Mouse (Mus musculus) heart, postnatal 36 days (tissue): ENCODE data around the gene Tssk1. TPM values are rescaled to one million over a fixed set of nuclear protein-coding genes. Genes with fewer than 3 reads are reported as not detected.

Experiments used
- DNase-seq, 2 experiments: peaks; one replicate each; pipeline ENCODE4 v3.0.0; 2021 to 2022
- intact Hi-C: fragments of 180-260 bp; cut with DNase I; formaldehyde crosslinking; loops from one replicate; pipeline ENCODE4 v1.15.1; 2025
- total RNA-seq, 2 experiments: library from RNA; stranded (reverse); gene quantifications; 2 replicates each; pipeline ENCODE4 v1.2.3; 2021

Gene Tssk1
- total RNA-seq: under 1 TPM; 0.11 to 0.14 TPM

DNA sequence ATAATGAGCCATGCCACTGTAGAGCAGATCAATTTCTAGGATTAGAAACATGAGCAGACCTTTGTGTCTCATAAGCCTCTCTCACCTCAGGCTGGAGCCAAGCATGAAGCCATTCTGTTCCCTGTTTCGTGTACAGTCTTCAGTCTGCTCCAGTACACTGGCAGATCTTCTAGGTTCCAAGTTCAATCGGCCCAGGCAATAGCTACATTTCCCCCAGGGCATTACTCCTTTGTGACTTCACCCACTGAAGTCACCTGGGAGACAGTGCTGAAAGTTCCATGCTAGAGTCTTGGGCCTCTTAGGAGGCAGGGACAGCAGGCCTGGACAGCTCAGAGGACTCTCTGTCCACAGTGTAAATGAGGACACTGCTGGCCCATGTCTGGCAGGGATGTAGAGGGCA, at the start of gene Tssk1:
TSS of gene Tssk1 (plus strand) at position 301 of the 400 bp plus-strand sequence.
- intact Hi-C loops: loop anchor here (2.0 kb wide), 1 partner anchor 17 kb away; the partner anchor contains the start of gene Ess2
- DNase-seq: no peak

DNA sequence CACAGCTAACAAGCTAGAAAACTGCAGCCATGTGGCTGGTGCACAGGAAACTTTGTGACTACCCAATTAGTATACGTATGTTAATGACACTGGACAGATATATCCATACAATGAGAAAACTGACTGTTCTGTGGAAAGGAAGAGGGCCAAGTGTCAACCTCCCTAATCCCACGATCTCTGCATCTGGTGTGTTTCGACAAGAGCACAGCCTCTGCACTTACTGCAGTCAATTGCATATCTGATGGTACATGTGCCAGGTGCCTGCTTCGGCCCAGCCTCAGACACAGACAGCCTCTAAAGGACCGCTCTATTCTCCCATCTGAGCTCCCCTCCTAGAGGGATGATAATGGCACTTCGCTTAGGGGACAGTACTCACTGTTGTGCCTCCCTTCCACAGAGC, 45.6 kb upstream of the Tssk1 start:
- intact Hi-C loops: no loop called here
- no peak for DNase-seq

DNA sequence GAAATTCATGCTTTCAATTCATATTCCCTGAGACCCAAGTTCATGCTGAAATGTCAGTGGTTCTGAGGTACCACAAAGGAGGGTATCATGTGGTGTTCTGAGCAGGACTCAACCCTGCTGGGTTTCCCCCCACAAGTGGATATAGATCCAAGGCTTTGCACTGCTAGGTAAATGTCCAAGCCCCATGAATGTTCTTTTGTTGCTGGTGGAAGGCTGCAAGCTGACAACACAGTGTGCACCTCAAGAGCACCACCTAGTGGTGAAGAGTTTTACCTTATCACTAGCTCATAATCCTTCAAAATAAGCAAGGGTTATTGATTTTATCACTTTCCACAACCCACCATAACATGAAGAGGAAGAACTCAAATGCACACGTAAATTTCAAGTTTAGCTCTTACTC, 45.1 kb upstream of the Tssk1 start:
- intact Hi-C loops: no loop called here
- no peak for DNase-seq

DNA sequence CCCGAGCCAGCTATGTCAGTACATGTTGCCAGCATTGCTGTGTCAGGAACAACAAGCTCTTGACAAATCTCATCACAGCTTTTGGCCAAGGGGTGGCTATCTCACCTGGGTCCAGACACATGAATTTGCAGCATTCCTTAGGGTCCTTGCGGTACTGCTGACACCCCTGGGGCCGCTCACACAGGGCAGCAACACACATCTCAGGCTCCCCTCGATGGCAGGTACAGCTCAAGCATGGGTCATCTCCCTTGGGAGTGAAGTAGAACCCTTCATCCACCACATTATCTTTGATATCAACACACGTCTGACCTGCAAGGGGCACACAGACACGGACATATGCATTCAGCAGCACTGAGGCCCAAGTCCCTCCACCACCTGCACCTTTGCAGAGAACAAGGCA, 44.5 kb upstream of the Tssk1 start:
- DNase-seq: no peak
- intact Hi-C loops: no loop called here

DNA sequence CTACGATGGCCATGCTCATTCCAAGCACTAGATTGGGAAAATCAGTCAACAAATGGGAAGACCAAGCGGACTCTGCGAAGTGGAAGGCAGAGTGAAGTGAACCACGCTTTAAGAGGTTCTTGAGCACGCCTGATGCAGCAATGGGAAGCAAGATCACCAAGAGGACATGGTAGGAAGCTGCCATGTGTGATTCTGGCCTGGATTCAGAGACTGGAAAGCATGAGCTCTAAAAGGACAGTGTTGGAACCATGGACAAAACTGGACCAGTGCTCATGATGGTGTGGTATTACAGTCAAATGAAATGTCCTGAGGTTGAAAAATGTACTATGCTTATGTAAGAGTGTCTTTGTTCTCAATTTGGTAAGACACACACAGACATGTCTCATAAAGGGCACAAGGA, 42.7 kb upstream of the Tssk1 start:
- DNase-seq: no peak
- intact Hi-C loops: no loop called here

DNA sequence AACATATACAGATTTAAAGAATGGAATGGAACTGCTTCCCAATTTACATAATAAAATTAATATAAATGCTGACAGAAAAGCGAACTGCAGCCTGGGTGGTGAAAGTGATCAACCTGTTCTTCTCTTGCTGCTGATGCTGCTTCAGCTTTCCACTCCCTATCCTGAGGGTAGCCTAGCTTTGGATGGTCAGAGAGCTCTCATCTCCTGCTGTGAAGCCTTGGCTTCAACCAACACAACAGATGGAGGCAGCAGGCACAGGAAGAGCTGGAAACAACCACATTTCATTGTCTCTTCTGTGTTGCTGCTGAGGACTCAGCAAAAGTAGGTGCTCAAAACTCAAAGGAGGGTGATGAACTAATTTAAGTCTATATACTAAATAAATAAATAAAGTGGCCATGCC, 42.2 kb upstream of the Tssk1 start:
- DNase-seq: no peak
- intact Hi-C loops: no loop called here

DNA sequence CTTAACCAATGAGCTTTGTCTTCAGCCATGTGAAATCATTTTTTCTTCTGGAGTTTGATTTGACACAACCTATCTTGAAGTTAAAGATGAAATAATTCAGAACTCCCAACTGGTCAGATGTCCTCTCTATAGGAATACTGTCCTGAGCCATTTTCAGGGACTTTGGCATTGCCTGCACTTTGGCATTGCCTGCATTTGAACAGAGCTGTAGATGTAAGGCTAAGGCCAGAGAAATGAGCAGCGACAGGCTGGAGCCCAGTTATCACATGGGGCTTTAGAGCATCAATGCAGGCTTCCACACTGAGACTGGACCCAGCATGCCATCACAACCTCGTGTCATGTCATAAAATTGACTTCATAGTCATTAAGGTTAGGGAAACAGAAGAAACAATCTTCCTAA, 40.8 kb upstream of the Tssk1 start:
- intact Hi-C loops: no loop called here
- no peak for DNase-seq

DNA sequence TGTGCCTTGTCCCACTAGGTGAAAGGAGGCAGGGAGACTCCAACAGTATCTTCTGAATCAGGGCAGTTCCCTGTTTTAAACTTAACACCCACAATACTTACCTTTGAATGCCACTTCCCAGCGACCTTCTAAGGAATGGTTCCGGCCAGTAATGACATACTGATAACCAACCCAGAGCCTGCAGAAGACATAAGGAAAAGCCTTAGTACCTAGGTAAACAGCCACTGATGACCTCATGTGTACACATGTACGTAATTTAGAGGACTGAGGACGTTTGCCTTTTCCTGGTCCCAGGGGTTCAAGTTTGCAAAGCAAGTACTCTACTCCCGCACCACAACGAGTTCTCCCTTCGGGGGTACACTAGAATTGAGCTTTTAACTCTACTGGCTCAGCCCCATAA, 36.9 kb upstream of the Tssk1 start:
- DNase-seq: no peak
- intact Hi-C loops: no loop called here

DNA sequence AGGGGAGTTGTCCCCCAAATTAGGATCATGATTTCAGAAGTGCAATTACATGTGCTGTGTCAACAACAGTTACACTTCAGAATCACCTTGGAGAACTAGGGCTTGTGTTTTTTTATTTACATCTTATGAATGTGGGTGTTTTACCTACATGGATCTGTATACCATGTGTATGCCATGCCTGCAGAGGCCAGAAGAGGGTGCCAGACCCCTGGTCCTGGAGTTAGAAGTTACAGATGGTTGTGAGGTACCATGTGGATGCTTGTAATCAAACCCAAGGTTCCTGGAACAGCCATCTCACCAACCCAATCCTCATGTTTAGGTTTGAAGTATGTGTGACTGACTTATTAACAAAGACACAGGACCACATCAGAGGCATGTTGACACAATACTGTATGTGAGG, 35.4 kb upstream of the Tssk1 start:
- DNase-seq: no peak
- intact Hi-C loops: no loop called here

DNA sequence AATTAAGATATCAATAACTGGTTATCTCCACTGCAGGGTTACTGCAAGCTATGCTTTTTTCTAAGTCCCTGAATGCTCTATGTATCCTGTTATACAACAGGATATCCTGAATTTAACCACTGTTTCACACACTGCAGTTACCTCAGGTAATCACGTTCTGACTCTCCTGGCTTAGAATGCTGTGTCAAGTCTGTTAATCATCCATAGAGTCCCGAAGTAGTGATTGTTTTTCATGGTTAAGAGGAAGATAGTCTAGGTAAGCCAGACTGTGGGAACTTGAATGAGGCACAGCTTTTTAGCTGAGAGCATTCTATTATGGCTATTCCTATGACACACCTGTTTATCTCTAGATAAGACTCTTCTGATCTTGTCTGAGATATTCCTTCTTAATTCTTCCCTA, 28.7 kb upstream of the Tssk1 start:
- intact Hi-C loops: no loop called here

DNA sequence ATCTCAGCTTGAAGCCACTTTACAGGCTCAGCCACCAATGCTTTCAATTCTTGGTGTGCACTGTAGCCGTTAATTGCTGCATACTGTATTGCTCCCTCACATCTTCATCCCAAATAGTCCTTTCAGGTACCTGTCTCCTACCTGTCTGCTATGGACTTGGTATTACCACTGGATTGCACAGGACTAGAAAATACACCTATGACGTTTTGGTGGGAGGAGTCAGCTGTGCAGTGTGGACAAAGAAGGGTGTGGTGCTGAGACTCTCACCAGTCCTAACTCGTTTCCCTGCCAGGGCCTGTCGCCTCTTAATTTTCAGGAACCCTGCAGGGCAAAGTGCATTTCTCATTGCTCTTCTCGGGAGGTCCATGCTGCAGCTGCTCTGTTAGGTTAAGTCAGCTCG, 28.3 kb upstream of the Tssk1 start:
- intact Hi-C loops: no loop called here
- DNase-seq: no peak

More for the DNA sequence above, 28.7 kb upstream of the Tssk1 start:
- DNase-seq: no peak

DNA sequence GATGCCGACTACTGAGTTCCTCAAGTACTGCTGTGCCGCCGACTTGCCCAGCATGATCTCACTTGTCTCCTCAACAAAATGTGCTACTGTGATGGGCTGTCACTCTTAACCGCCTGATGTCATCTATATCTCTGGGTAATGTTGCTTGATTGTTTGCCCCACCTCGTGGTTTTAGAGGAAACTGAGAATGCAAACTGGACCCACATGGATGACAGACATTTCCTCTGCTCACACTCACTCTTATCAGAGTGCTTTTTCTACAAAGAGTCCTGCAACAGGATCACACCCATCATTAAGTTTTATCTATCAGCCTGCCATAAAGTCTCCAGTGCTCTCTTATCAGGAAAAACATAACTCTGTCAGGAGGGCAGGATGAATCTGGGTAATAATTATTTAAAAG, 22.8 kb upstream of the Tssk1 start:
- DNase-seq: no peak
- intact Hi-C loops: no loop called here

DNA sequence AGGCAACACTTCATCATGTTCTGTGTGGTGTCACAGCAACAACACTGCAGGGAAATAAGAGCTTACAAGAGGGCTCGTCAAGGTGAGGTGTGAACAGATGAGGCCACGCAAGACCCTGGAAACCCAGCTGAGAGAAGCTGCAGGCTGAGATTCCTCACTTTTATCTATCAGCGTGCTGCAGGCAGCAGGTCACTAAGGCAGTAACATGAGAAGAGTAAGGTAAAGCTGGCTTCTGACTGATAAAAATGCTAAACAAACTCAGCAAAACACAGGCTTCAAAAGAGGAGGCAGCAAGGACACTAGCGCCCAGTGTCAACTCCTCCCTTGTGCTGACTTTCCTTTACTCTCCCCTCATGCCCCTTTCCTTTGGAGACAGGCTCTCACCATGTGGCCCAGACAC, 21.0 kb upstream of the Tssk1 start:
- intact Hi-C loops: no loop called here
- no peak for DNase-seq

DNA sequence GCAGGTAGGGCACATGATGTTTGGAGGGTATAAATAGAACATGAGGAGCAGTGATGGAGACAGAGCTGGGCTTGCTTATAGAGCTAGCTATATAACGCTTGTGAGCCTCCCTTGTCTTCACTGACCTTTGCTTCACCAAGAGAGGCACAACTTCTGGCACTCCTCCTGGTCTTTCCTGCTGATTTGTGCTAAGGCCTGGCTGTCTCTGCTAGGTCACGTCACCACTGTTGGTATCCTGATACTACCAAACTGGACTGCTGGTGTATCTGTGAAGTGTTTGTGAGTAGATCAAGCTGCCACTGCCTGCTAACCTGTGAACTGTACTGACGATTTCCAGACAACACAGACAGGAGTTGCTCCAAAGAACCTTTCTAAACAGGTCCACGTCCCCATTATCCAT, 18.8 kb upstream of the Tssk1 start:
- DNase-seq: no peak
- intact Hi-C loops: no loop called here

DNA sequence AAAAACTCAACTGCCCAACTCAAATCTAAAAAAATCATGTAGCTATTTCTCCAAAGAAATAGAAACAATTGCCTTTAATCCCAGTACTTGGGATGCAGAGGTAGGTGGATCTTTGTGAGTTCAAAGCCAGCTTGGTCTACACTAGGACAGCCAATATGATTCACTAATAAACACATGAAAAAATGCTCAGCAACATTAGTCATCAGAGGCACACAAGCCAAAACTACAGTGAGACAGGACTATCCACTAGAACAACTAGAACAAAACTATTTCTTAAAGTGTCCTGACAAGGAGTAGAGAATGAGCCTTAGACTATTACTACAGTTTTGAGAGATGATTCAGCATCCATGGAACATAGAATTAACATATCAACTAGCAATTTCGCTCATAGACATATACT, 17.9 kb upstream of the Tssk1 start:
- DNase-seq: no peak
- intact Hi-C loops: no loop called here

DNA sequence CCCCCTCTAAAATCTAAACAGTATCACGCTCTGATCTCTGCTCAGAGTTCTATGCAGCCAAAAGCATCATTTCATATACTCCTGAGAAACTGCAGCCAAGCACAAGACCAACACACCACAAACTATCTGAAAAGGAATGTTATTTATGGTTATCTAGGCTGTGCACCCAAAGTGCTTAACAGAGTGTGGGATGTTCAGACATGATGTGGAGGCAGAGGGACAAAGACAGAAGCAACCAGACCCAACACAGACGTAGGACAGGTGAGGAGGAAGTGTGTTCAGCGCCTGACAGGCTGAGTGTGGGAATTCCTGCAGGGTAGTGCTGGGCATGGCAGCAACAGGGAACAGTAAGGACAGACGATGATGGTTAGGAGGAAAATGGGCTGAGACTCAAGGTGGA, 14.5 kb upstream of the Tssk1 start:
- intact Hi-C loops: no loop called here

DNA sequence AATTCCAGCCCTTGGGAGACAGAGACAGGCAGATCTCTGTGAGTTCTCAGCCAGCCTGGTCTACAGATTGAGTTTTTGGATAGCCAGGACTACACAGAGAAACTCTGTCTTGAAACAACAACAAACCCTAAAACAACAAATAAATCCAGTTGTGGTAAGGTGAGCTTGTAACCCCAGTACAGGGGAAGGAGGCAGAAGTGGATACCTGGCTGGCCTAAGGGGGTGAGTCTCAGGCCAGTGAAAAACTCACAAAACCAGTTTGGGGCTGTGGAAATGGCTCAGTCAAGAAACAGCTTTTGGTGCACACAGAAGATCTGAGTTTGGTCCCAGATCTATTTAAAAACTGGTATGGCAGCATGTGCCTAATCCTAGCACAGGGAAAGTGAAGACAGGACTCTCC, 11.8 kb upstream of the Tssk1 start:
- intact Hi-C loops: no loop called here
- no peak for DNase-seq

More for the DNA sequence above, 14.5 kb upstream of the Tssk1 start:
- no peak for DNase-seq

DNA sequence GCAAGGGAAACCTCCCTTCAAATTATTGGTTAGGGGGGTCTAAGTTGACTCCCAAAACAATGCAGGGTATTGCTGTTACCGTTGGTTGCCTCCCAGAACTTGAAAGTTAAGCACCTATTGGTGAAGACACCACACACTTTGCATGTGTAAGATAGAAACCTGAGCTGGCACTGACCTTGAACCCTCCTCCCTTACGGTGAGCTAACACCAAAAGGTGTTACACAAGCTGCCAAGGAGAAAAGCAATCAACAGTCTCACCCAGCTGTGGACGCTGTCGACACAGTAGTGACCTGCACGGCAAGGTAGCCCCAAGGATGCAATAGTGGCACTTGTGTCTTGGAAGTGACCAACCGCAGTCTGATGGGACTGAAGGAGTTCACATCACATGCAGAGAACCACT, 9.9 kb upstream of the Tssk1 start:
- no peak for DNase-seq
- intact Hi-C loops: no loop called here

DNA sequence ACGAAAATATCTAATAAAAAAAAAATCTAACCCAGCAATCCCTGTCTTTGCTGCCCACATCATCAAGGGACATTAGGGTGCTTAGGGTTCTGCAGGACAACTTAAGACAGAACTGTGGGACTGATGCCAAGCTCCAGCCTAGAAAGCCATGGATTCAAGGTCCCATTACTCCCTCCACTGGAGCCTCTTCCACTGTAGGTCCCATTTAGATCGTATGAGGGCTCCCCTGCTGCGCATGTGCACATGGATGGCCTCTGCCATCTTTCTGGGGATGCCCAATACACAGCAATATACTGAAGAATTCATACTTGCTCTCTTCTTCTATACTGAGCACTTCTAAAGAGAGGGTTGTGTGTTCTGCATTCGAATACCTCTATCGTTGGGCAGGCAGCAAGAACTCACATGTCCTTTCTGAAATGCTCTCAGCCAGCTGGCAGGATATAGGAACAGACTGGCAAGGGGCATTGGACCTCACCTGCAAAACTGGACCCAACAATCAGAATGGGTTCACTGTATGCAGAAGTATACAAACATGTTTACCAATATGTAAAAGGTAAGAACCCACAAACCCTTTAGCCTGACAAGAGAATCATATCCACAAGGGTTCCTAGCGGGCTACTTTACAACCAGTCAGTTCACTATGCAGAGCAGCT, 4.2 kb upstream of the Tssk1 start:
- intact Hi-C loops: no loop called here
- DNase-seq: no peak

DNA sequence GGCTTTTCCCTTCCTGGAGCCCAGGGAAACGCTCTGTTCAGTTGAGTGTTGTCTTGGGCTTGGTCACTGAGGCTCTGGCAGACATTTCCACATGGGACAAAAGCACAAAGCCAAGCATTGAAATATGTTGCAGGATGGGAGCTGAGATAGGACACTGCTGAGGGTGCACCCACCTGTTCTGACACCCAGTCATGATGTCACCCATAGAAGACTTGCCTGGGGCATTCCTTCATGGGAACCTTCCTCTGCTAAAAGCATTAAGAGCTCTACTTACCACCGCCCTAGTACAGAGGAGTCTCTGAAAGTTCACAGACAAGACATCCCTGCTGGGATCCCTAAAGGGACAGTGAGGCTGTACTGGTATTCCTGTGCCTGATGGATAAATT, 3.7 kb upstream of the Tssk1 start:
- DNase-seq: no peak
- intact Hi-C loops: no loop called here

DNA sequence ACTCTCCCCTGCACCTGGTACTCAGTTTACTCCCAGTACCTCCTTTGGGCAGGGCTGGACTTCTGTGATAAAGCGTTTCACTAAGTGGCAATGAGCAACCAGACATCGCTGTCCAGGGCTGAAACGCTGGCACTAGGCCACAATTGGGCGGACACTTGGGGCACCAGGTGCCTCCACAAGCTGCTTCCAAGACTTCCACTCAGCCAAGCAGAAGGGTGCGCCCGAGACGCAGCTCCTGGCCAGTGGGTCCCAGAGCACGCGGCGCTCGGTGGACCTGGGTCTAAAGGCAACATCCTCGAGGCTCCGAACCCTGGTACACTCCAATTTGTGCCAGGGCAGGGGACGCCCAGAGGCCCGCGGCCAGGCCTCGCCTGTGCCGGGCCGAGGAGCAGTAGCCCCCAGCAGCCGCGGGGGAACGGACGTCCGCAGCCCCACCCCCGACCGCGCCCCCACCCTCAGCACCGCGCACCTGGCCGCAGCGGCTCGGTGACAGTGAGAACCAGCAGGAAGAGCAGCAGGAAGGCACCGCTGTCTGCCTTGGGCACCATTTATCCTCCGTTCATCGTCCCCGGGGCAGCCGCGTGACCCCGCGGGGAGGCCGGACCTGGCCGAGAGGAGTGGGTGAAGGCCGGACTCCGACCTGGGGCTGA, 3.0 kb upstream of the Tssk1 start:
- intact Hi-C loops: no loop called here
- DNase-seq: peak; percentile 68 to 69

DNA sequence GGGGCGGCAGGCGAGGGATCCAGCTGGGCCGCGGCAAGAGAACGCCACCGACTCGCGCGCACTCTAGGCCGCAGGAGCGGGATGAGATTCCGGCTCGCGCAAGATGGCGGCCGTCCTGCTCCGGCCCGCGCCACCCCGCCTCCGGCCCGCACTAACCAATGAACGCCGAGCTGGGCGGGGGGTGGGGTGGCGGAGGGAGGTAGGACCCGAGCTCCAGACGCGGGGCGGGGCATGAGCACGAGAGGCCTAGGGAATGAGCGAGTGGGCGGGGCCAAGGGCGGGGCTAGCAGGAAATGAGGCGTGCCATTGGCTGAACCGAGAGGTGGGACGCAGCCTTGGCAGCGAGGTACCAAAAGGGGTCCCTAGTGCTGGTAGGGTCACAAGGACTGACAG, 2.5 kb upstream of the Tssk1 start, which contains the start of gene Gm20518:
TSS of gene Gm20518 (minus strand) at position 105 of the 393 bp plus-strand sequence.
- intact Hi-C loops: no loop called here
- peak; percentile 98 to 99 for DNase-seq

DNA sequence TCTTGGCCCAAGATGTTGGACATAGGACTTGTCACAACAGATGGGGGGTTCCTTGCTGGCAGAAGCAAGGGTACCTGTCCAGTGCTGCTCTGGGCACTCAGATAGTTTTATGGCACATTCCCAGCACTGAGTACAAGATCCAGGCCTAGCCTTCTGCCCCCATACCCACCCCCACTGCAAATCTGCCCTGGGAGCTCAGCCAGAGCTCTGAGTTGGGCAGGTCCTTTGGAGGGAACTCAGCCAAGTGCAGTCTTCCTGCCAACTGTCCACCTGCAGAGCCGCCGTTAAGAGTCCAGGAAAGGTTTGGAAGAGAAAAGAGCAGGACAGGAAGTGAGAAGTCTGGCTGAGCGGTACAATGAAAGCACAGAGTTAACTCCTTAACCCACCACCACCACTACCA, 1.4 kb upstream of the Tssk1 start:
- peak; percentile 42 to 44 for DNase-seq
- intact Hi-C loops: loop anchor here (2.0 kb wide), 1 partner anchor 18 kb away; the partner anchor contains the start of gene Ess2
